ENCODE assay signal across 7 mouse cellular contexts in the genomic region with DNA sequence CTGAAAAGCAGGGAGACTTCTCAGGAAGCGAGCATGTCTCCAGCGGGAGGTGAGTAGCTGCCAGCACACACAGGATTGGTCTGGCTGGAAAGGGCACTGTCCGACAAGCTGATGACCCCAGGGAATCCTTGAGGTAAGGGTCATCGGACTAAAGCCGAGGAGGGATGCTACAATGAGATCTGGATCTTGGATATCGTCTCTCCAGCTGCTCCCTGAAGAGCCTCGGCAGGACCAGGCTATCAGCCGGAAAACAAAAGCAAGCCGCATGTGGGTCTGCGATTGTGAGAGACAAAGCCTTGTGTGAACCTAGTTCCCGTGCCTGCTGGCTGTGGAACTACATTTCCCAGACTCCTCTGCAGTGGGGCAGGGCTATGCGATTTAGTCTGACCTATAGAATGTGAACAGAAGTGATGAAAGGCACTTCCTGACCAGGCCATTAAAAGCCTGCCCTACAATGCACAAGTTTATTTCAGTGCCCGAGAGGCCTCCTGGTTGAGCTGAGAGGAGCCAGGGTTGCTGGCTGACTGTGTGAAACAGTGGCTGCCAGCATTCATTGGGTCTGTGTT.
A peak's percentile ranks its signal among the peaks of the same experiment; 100 is the strongest.
DNase-seq lines count a peak whose midpoint lies in the region; ATAC-seq lines count a peak whose summit lies in the region.

No protein-coding gene starts in this region.

- peak overlapping the region; percentile 61 for H3K4me2 ChIP-seq in limb, embryonic 12.5 days
- peak overlapping the region; percentile 68 for H3K4me2 ChIP-seq in midbrain, embryonic 14.5 days (ENCODE audit: low read length)

- peak overlapping the region; percentile 37 for H3K4me3 ChIP-seq in limb, embryonic 12.5 days (replicated peaks)
- H3K4me3 ChIP-seq in midbrain, embryonic 14.5 days (replicated peaks; ENCODE audit: low read depth, low read length), result peak overlapping the region; percentile 34

- H3K36me3 ChIP-seq in limb, embryonic 12.5 days, result no peaks in the 10 kb centered on the region
- H3K36me3 ChIP-seq in midbrain, embryonic 14.5 days (ENCODE audit: control insufficient read depth, insufficient read depth, low read length), result no peaks in the 10 kb centered on the region

- 2% methylated on average over 13 of the region's 13 CpGs for WGBS in limb, embryonic 12.5 days
- WGBS in midbrain, embryonic 14.5 days, result 1% methylated on average over 13 of the region's 13 CpGs

- no peaks in the 10 kb centered on the region for H3K27me3 ChIP-seq in limb, embryonic 12.5 days
- H3K27me3 ChIP-seq in midbrain, embryonic 14.5 days (ENCODE audit: control insufficient read depth, insufficient read depth, low read length), result no peaks in the 10 kb centered on the region

- peak; percentile 95 for DNase-seq in R1 (ENCODE audit: low read depth, low spot score)
- DNase-seq in cerebellum, postnatal 14 days, result peak; percentile 53 to 69
- DNase-seq in frontal cortex, postnatal 36 days (ENCODE audit: low spot score in 2 of 2), result peak; percentile 54 to 71
- peak; percentile 55 to 64 for DNase-seq in kidney, adult 8-10 months
- DNase-seq in midbrain, embryonic 14.5 days, result peak; percentile 94
- DNase-seq in spleen, postnatal 14 days (ENCODE audit: low spot score in 2 of 2), result peak; percentile 33 to 53

- H3K9ac ChIP-seq in limb, embryonic 12.5 days (replicated peaks), result peak overlapping the region; percentile 63
- peak overlapping the region; percentile 64 for H3K9ac ChIP-seq in midbrain, embryonic 14.5 days (replicated peaks; ENCODE audit: low read length)

- peak overlapping the region; percentile 79 for H3K27ac ChIP-seq in limb, embryonic 12.5 days
- peak overlapping the region; percentile 92 for H3K27ac ChIP-seq in midbrain, embryonic 14.5 days (replicated peaks; ENCODE audit: low read depth, low read length)

- peaks cover 17% of the 10 kb centered on the region for H3K4me1 ChIP-seq in limb, embryonic 12.5 days (replicated peaks)
- H3K4me1 ChIP-seq in midbrain, embryonic 14.5 days (ENCODE audit: control insufficient read depth, insufficient read depth, low read length), result peaks cover 19% of the 10 kb centered on the region

- peak; percentile 96 for ATAC-seq in limb, embryonic 12.5 days (ENCODE audit: insufficient number of reproducible peaks, insufficient read depth, low FRiP score, low TSS enrichment, low read depth)
- peak; percentile 94 for ATAC-seq in midbrain, embryonic 14.5 days (ENCODE audit: low FRiP score, low TSS enrichment)

- H3K9me3 ChIP-seq in limb, embryonic 12.5 days, result no peaks in the 10 kb centered on the region
- 0 out of 2 replicates have a peak, but pooled peaks cover 3% of the 10 kb centered on the region for H3K9me3 ChIP-seq in midbrain, embryonic 14.5 days (ENCODE audit: control insufficient read depth, low read length)

Comparison
In these comparisons a context has a peak if more than half of its experiments do, and no peak if none do; other contexts are left out.
1. Peak in every context shown above with its lines: DNase-seq, ATAC-seq, H3K4me3 ChIP-seq and H3K27ac ChIP-seq.
2. DNase-seq: peak in every context shown above with its lines; median percentile 95 in R1; 94 in midbrain, embryonic 14.5 days; 62 in frontal cortex, postnatal 36 days; 61 in cerebellum, postnatal 14 days; 60 in kidney, adult 8-10 months; 43 in spleen, postnatal 14 days.